Mouse (Mus musculus) ES-E14 (cell line): Measurements from ENCODE around the gene Swsap1. TPM values are rescaled to one million over a fixed set of nuclear protein-coding genes. Genes with fewer than 3 reads are reported as not detected.

Source experiments
- DNase-seq: peaks from one replicate; pipeline ENCODE4 v3.0.0-alpha.2; 2013; ENCODE audit warnings: low read depth, low spot score
- H3K27ac ChIP-seq: 2 replicates; pipeline ENCODE4 v1.5.1; 2012; ENCODE audit warnings: low read depth, mild to moderate bottlenecking, low read length, moderate library complexity, mixed read lengths; ENCODE audit not compliant: poor library complexity, insufficient read depth, severe bottlenecking
- H3K36me3 ChIP-seq: 2 replicates; pipeline ENCODE4 v1.6.1; 2012; ENCODE audit warnings: mild to moderate bottlenecking, low read length, moderate library complexity, mixed read lengths; ENCODE audit not compliant: control insufficient read depth, poor library complexity, insufficient read depth, severe bottlenecking
- H3K4me1 ChIP-seq, 2 experiments: fragments of 150-350 bp in 1 of 2; sonication (generic) in 1 of 2; 2 replicates each; pipeline ENCODE4 v1.6.1; 2012; ENCODE audit warnings: low read length in 2 of 2, mild to moderate bottlenecking in 1 of 2, mixed read lengths in 1 of 2; ENCODE audit not compliant: control insufficient read depth in 2 of 2, insufficient read depth in 2 of 2, poor library complexity in 1 of 2
- H3K4me3 ChIP-seq, 2 experiments: fragments of 150-350 bp in 1 of 2; sonication (generic) in 1 of 2; 2 replicates each; pipeline ENCODE4 v1.5.1; 2012; ENCODE audit warnings: low read length in 2 of 2, low read depth in 1 of 2, mild to moderate bottlenecking in 1 of 2, mixed read lengths in 1 of 2; ENCODE audit not compliant: insufficient read depth in 1 of 2, poor library complexity in 1 of 2, severe bottlenecking in 1 of 2
- H3K9ac ChIP-seq: 2 replicates; pipeline ENCODE4 v1.6.1; 2012; ENCODE audit warnings: low read depth, mild to moderate bottlenecking, low read length, mixed read lengths; ENCODE audit not compliant: poor library complexity, insufficient read depth, severe bottlenecking
- H3K9me3 ChIP-seq: fragments of 150-350 bp; sonication (generic); 2 replicates; pipeline ENCODE4 v1.6.1; 2012; ENCODE audit warnings: low read depth, mild to moderate bottlenecking, low read length; ENCODE audit not compliant: control insufficient read depth, insufficient read depth
- CHD2 ChIP-seq: IDR thresholded peaks from 2 replicates; pipeline ENCODE4 v1.6.1; 2014; ENCODE audit warnings: mild to moderate bottlenecking, low read depth, low read length, inconsistent platforms
- HCFC1 ChIP-seq: IDR thresholded peaks from 2 replicates; pipeline ENCODE4 v1.6.1; 2012; ENCODE audit warnings: low read length, inconsistent platforms, borderline replicate concordance; ENCODE audit not compliant: insufficient read depth
- MAFK ChIP-seq: IDR thresholded peaks from 2 replicates; pipeline ENCODE4 v1.6.1; 2014; ENCODE audit warnings: mild to moderate bottlenecking, low read depth, low read length, inconsistent platforms; ENCODE audit not compliant: insufficient read depth
- ZC3H11A ChIP-seq: IDR thresholded peaks from 2 replicates; pipeline ENCODE4 v1.6.1; 2012; ENCODE audit warnings: low read depth, mild to moderate bottlenecking, inconsistent platforms, low read length, borderline replicate concordance
- ZNF384 ChIP-seq: IDR thresholded peaks from 2 replicates; pipeline ENCODE4 v1.6.1; 2012; ENCODE audit warnings: low read depth, low read length, inconsistent platforms
- in situ Hi-C, 2 experiments: fragments of 600-800 bp; cut with MboI; formaldehyde crosslinking; loops; one replicate each; pipeline ENCODE4 v1.15.1; 2025; ENCODE audit warnings: low sequenced_read_pairs in 2 of 2, inconsistent platforms in 1 of 2; ENCODE audit not compliant: unreplicated experiment in 2 of 2
- total RNA-seq: library from RNA; depleted of rRNA; stranded (reverse); fragments of 300-350 nt; gene quantifications from 2 replicates; pipeline ENCODE4 v1.2.3, GENCODE M21; 2012; rRNA removed

Gene Swsap1
- total RNA-seq, result 9.5 and 10.8 TPM in 2 replicates

GRCm38 (mm10) chr9:21955570-21956281 is at the start of gene Swsap1:
TSS of gene Swsap1 (plus strand) at chr9:21955755.
- Histone ChIP-seq H3K36me3 (no peaks in the 10 kb centered on the region; the same call in 1 of the 2 replicates), H3K4me3 (peak within 1 kb of the TSS; percentile 68 to 85), H3K9ac (peak within 1 kb of the TSS; percentile 94), H3K9me3 (no peaks in the 10 kb centered on the region), H3K4me1 (peaks cover 0 to 3% of the 10 kb centered on the region in 2 experiments; a peak in 1 of 4 replicates), H3K27ac (peak within 1 kb of the TSS; percentile 74)
- peak; percentile 97 for DNase-seq
- TF ChIP-seq MAFK (no peak), ZC3H11A (no peak), CHD2 (peak; percentile 82)
- in situ Hi-C loops, result no loop called here

GRCm38 (mm10) chr9:21908216-21908615 is 47.3 kb upstream of the Swsap1 start:
- DNase-seq, result no peak
- H3K9ac ChIP-seq, result no peak overlapping the region
- H3K27ac ChIP-seq, result no peak overlapping the region
- no peak overlapping the region for H3K4me3 ChIP-seq
- H3K36me3 ChIP-seq, result no peaks in the 10 kb centered on the region
- TF ChIP-seq MAFK (no peak), CHD2 (no peak), HCFC1 (no peak), ZC3H11A (no peak), ZNF384 (no peak)
- peaks cover 0 to 1% of the 10 kb centered on the region in 2 experiments; a peak in 1 of 4 replicates for H3K4me1 ChIP-seq
- H3K9me3 ChIP-seq, result no peaks in the 10 kb centered on the region
- in situ Hi-C loops, result no loop called here

GRCm38 (mm10) chr9:21909474-21910223 is 45.9 kb upstream of the Swsap1 start:
- Histone ChIP-seq H3K36me3 (no peaks in the 10 kb centered on the region), H3K4me3 (no peak overlapping the region), H3K9me3 (no peaks in the 10 kb centered on the region), H3K9ac (no peak overlapping the region), H3K27ac (no peak overlapping the region), H3K4me1 (no peaks in the 10 kb centered on the region)
- in situ Hi-C loops, result no loop called here
- DNase-seq, result no peak
- TF ChIP-seq ZNF384 (no peak), MAFK (no peak), ZC3H11A (no peak), HCFC1 (no peak), CHD2 (no peak)

GRCm38 (mm10) chr9:21916851-21917492 is 38.6 kb upstream of the Swsap1 start:
- no peak for DNase-seq
- Histone ChIP-seq H3K9me3 (no peaks in the 10 kb centered on the region), H3K4me3 (peak overlapping the region; percentile 69 to 94; a peak in 3 of 4 replicates), H3K27ac (no peak overlapping the region), H3K4me1 (no peaks in the 10 kb centered on the region; a peak in 1 of 4 replicates), H3K36me3 (peaks cover 5% of the 10 kb centered on the region; the same call in 1 of the 2 replicates), H3K9ac (no peak overlapping the region)
- in situ Hi-C loops, result no loop called here
- TF ChIP-seq HCFC1 (no peak), ZNF384 (no peak), CHD2 (no peak), MAFK (no peak), ZC3H11A (no peak)
